Mouse (Mus musculus): ENCODE measurements around the gene Fabp3. TPM values are rescaled to one million over a fixed set of nuclear protein-coding genes. Genes with fewer than 3 reads are reported as not detected.

Fabp3 gene
- total and polyA plus RNA-seq, 3 experiments = 0.60 TPM; not detected in 2

GRCm38 (mm10) chr4:130273698-130274345 lies 34.6 kb upstream of the Fabp3 start:
- no peak for DNase-seq (ENCODE audit: low read depth, low spot score)
- TF ChIP-seq NELFE (IDR thresholded peaks at IDR 0.05; ENCODE audit: low read depth, low read length) (no peak), UBTF (IDR thresholded peaks at IDR 0.05; ENCODE audit: borderline replicate concordance, insufficient read depth, low read depth, low read length) (no peak), HCFC1 (IDR thresholded peaks at IDR 0.05; ENCODE audit: low read depth, low read length) (no peak), POLR2AphosphoS2 (IDR thresholded peaks at IDR 0.05; ENCODE audit: low read length) (no peak), ZKSCAN1 (IDR thresholded peaks at IDR 0.05; ENCODE audit: low read depth, low read length) (no peak), POLR2AphosphoS5 (IDR thresholded peaks at IDR 0.05; ENCODE audit: borderline replicate concordance, low read depth, low read length) (no peak), RAD21 (IDR thresholded peaks at IDR 0.05; ENCODE audit: low read depth, low read length) (no peak), ELF1 (IDR thresholded peaks at IDR 0.05; ENCODE audit: low read depth, low read length) (no peak), TBP (IDR thresholded peaks at IDR 0.05; ENCODE audit: low read depth, low read length) (no peak), TCF12 (IDR thresholded peaks at IDR 0.05; ENCODE audit: low read depth, low read length) (no peak)
- H3K79me2 ChIP-seq (ENCODE audit: control insufficient read depth, insufficient read depth, low read length, poor library complexity) = no peaks in the 10 kb centered on the region
- no peak overlapping the region for H3K27ac ChIP-seq (ENCODE audit: control insufficient read depth, low read depth, low read length)
- H3K36me3 ChIP-seq (ENCODE audit: control insufficient read depth in 1 of 2, insufficient read depth in 2 of 2, low read length in 2 of 2) = no peaks in the 10 kb centered on the region
- H3K4me1 ChIP-seq (ENCODE audit: control insufficient read depth in 1 of 2, insufficient read depth in 2 of 2, low read length in 2 of 2) = no peaks in the 10 kb centered on the region
- H3K27me3 ChIP-seq (ENCODE audit: control insufficient read depth in 1 of 2, insufficient read depth in 2 of 2, low read length in 2 of 2) = peaks cover 0 to 3% of the 10 kb centered on the region in 2 experiments; a peak in 2 of 4 replicates
- no peaks in the 10 kb centered on the region for H3K9me3 ChIP-seq (replicated peaks; ENCODE audit: insufficient read depth, low read length)
- no peak overlapping the region for H3K9ac ChIP-seq (ENCODE audit: control insufficient read depth, low read depth, low read length, poor library complexity, severe bottlenecking)
- no peak overlapping the region for H3K4me3 ChIP-seq (ENCODE audit: control insufficient read depth in 1 of 2, insufficient read depth in 1 of 2, low read depth in 2 of 2, low read length in 2 of 2)

DNA sequence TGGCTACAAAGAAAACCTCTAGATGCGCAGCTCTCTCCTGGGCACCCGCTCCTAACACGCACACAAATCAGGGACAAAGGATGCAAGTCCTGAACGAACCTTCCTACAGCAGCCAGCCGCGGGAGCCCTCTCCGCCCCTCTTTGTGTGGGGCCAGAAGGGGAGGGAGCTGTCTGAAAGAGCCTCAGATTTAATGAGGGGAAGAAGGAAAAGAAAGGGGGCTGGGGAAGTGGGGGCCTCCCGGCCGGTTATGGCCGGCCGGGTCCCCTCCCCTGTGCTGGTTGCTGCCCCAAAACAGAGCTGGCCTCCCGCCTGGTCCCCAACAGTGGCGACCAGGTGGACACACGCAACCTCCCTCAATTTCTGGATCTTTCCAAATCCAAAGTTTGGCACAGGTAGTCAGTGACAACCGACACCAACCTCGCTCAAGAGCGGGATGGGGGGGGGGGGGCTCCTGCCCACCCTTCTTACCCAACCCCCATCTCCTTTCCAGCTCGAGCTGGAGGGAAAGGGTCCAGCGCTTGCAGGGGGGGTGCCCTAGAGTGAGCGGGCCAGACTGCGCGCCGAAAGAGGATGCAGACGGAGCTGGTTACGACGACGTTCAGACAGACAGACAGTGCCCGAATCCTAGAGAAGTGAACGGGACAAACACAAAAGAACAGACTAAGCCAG lies 33.9 kb upstream of the Fabp3 start:
- Histone ChIP-seq H3K9me3 (replicated peaks; ENCODE audit: insufficient read depth, low read length) (no peaks in the 10 kb centered on the region), H3K79me2 (ENCODE audit: control insufficient read depth, insufficient read depth, low read length, poor library complexity) (no peaks in the 10 kb centered on the region), H3K36me3 (ENCODE audit: control insufficient read depth in 1 of 2, insufficient read depth in 2 of 2, low read length in 2 of 2) (no peaks in the 10 kb centered on the region), H3K27ac (ENCODE audit: control insufficient read depth, low read depth, low read length) (no peak overlapping the region), H3K27me3 (ENCODE audit: control insufficient read depth in 1 of 2, insufficient read depth in 2 of 2, low read length in 2 of 2) (peaks cover 0 to 3% of the 10 kb centered on the region in 2 experiments; a peak in 2 of 4 replicates), H3K4me1 (ENCODE audit: control insufficient read depth in 1 of 2, insufficient read depth in 2 of 2, low read length in 2 of 2) (no peaks in the 10 kb centered on the region), H3K9ac (ENCODE audit: control insufficient read depth, low read depth, low read length, poor library complexity, severe bottlenecking) (no peak overlapping the region), H3K4me3 (ENCODE audit: control insufficient read depth in 1 of 2, insufficient read depth in 1 of 2, low read depth in 2 of 2, low read length in 2 of 2) (no peak overlapping the region)
- no peak for DNase-seq (ENCODE audit: low read depth, low spot score)
- no peak for TF ChIP-seq USF1 (IDR thresholded peaks at IDR 0.05; ENCODE audit: low read depth, low read length)
- TF ChIP-seq ZNF384 (IDR thresholded peaks at IDR 0.05; ENCODE audit: low read depth, low read length) = no peak
- no peak for TF ChIP-seq CHD1 (IDR thresholded peaks at IDR 0.05; ENCODE audit: low read depth, low read length)
- TF ChIP-seq ZC3H11A (IDR thresholded peaks at IDR 0.05; ENCODE audit: low read depth, low read length) = no peak
- TF ChIP-seq MAX (IDR thresholded peaks at IDR 0.05; ENCODE audit: low read length) = no peak
- no peak for TF ChIP-seq ELF1 (IDR thresholded peaks at IDR 0.05; ENCODE audit: low read depth, low read length)
- TF ChIP-seq ZKSCAN1 (IDR thresholded peaks at IDR 0.05; ENCODE audit: low read depth, low read length) = no peak
- no peak for TF ChIP-seq MXI1 (IDR thresholded peaks at IDR 0.05; ENCODE audit: low read depth, low read length)
- no peak for TF ChIP-seq TAL1 (IDR thresholded peaks at IDR 0.05; ENCODE audit: low read length)
- no peak for TF ChIP-seq JUND (IDR thresholded peaks at IDR 0.05; ENCODE audit: low read depth, low read length)
- TF ChIP-seq EP300 (IDR thresholded peaks at IDR 0.05; ENCODE audit: low read depth in 1 of 2, low read length in 2 of 2) = no peak
- no peak for TF ChIP-seq GATA1 (IDR thresholded peaks at IDR 0.05; ENCODE audit: low read depth, low read length)
- TF ChIP-seq MAZ (IDR thresholded peaks at IDR 0.05; ENCODE audit: low read depth, low read length) = no peak
- TF ChIP-seq USF2 (IDR thresholded peaks at IDR 0.05; ENCODE audit: borderline replicate concordance in 1 of 2, insufficient read depth in 1 of 2, low read depth in 1 of 2, low read length in 2 of 2) = no peak
- no peak for TF ChIP-seq MYB (IDR thresholded peaks at IDR 0.05; ENCODE audit: low read depth, low read length)
